Mouse (Mus musculus): ENCODE measurements around the gene Rxfp4. TPM values are rescaled to one million over a fixed set of nuclear protein-coding genes. Genes with fewer than 3 reads are reported as not detected.

Gene Rxfp4
- polyA plus RNA-seq, 1 experiment from 2014 or later, result not detected

GRCm38 (mm10) chr3:88633056-88633455, 19.9 kb downstream of the Rxfp4 start:
- H3K27me3 ChIP-seq, result no peaks in the 10 kb centered on the region
- H3K4me3 ChIP-seq, result no peak overlapping the region
- ATAC-seq (ENCODE audit: low FRiP score), result no peak
- H3K36me3 ChIP-seq, result peaks cover 94% of the 10 kb centered on the region
- H3K27ac ChIP-seq, result no peak overlapping the region
- no peak overlapping the region for H3K4me2 ChIP-seq (replicated peaks)
- 95% methylated on average over 10 of the region's 10 CpGs for WGBS
- no peak overlapping the region for H3K9ac ChIP-seq
- no peaks in the 10 kb centered on the region for H3K9me3 ChIP-seq (replicated peaks)
- H3K4me1 ChIP-seq, result peaks cover 19% of the 10 kb centered on the region

DNA sequence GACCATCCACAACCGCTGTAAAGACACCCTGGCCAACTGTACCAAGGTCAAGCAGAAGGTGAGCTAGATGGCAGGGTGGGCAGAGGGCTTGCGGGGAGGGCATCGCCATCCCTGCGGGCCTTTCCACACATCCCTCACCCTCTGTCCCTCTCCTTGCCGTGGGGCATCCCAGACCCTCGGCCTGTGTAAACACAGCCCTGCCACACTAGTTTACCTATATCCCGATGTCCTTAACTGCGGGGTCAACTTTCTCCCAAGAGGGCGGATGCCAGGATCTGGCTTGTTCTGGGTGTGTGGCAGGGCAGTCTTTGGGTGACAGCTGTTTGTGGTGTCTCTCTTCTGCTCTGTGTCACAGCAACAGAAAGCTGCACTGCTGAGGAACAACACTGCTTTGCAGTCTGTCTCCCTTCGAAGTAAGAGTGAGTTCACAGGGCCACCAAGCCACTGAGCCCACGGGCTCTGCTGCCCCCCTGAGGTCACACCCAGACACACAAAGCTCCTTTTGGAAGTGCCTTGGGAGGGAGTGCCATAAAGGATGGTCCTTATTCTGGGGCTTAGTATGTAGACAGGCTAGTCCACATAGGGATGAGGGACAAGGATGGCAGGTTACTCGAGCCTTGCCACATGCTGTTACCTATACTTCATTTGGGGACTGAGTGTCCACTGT, 20.9 kb downstream of the Rxfp4 start:
- H3K4me3 ChIP-seq, result no peak overlapping the region
- H3K27me3 ChIP-seq, result no peaks in the 10 kb centered on the region
- H3K4me1 ChIP-seq, result peaks cover 26% of the 10 kb centered on the region
- peaks cover 87% of the 10 kb centered on the region for H3K36me3 ChIP-seq
- H3K9ac ChIP-seq, result no peak overlapping the region
- no peaks in the 10 kb centered on the region for H3K9me3 ChIP-seq (replicated peaks)
- WGBS, result 78% methylated on average over 12 of the region's 12 CpGs
- H3K27ac ChIP-seq, result no peak overlapping the region
- H3K4me2 ChIP-seq (replicated peaks), result no peak overlapping the region
- ATAC-seq (ENCODE audit: low FRiP score), result no peak

GRCm38 (mm10) chr3:88630849-88631341, 22.0 kb downstream of the Rxfp4 start:
- peaks cover 82% of the 10 kb centered on the region for H3K36me3 ChIP-seq
- H3K9me3 ChIP-seq (replicated peaks), result no peaks in the 10 kb centered on the region
- no peak for ATAC-seq (ENCODE audit: low FRiP score)
- no peak overlapping the region for H3K4me3 ChIP-seq
- no peak overlapping the region for H3K9ac ChIP-seq
- no peak overlapping the region for H3K4me2 ChIP-seq (replicated peaks)
- H3K27ac ChIP-seq, result 0 out of 2 replicates have a peak overlapping the region, but pooled peaks have one; percentile 1
- 71% methylated on average over 6 of the region's 6 CpGs for WGBS
- no peaks in the 10 kb centered on the region for H3K27me3 ChIP-seq
- H3K4me1 ChIP-seq, result peaks cover 38% of the 10 kb centered on the region

GRCm38 (mm10) chr3:88630018-88630417, 22.9 kb downstream of the Rxfp4 start:
- 76% methylated on average over 9 of the region's 9 CpGs for WGBS
- Histone ChIP-seq H3K36me3 (peaks cover 76% of the 10 kb centered on the region), H3K4me1 (peaks cover 47% of the 10 kb centered on the region)

DNA sequence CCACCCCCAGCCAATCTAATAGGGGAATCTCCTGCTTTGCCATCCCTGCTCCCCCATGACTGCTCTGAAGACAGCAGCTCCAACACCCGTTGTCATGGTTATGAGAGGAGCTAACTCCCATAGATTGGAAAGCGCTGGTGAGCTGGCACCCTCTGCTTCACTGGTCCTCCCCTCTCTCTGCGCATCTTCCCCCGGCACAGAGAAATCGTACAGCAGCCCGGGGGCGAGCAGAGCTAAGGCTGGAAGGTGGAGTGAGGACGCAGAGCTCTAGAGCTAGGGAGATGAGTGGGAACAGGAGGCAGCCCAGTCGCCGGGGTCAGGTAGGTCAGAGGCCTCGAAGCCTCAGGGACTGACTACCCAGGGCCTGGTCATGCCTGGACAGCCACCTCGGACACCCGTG, 23.7 kb downstream of the Rxfp4 start:
- Histone ChIP-seq H3K36me3 (peaks cover 68% of the 10 kb centered on the region), H3K4me2 (replicated peaks) (no peak overlapping the region), H3K4me3 (no peak overlapping the region), H3K27ac (no peak overlapping the region), H3K9ac (peak overlapping the region; percentile 32; the same call in 1 of the 2 replicates), H3K9me3 (replicated peaks) (no peaks in the 10 kb centered on the region), H3K27me3 (no peaks in the 10 kb centered on the region), H3K4me1 (peaks cover 54% of the 10 kb centered on the region)
- ATAC-seq (ENCODE audit: low FRiP score), result no peak
- 73% methylated on average over 13 of the region's 13 CpGs for WGBS

More at GRCm38 (mm10) chr3:88630018-88630417, 22.9 kb downstream of the Rxfp4 start:
- no peak for ATAC-seq (ENCODE audit: low FRiP score)
- Histone ChIP-seq H3K9me3 (replicated peaks) (no peaks in the 10 kb centered on the region), H3K4me2 (replicated peaks) (no peak overlapping the region), H3K4me3 (no peak overlapping the region), H3K27me3 (no peaks in the 10 kb centered on the region), H3K9ac (no peak overlapping the region), H3K27ac (no peak overlapping the region)

DNA sequence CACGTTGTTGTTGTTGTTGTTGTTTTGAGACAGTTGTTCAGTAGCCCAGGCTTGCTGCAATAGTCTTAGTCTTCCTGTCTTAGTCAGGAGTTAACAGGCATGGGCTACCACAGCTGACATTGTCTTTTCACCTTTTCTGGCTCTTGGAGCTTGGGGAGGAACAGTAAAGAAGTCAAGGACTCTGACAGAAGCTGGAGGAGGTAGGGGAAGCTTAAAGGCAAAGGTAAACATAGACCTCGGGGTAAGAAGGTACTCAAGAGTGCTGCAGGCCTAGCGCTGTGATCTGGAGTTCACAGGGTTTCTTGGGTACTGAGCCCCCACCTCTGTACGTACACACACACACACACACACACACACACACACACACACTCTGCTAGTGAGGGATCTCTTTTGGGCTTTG, 24.2 kb downstream of the Rxfp4 start:
- Histone ChIP-seq H3K4me3 (no peak overlapping the region), H3K4me1 (peaks cover 59% of the 10 kb centered on the region), H3K9ac (no peak overlapping the region), H3K9me3 (replicated peaks) (no peaks in the 10 kb centered on the region), H3K27me3 (no peaks in the 10 kb centered on the region), H3K36me3 (peaks cover 63% of the 10 kb centered on the region), H3K4me2 (replicated peaks) (no peak overlapping the region), H3K27ac (0 out of 2 replicates have a peak overlapping the region, but pooled peaks have one; percentile 7)
- WGBS, result 82% methylated on average over 4 of the region's 4 CpGs
- ATAC-seq (ENCODE audit: low FRiP score), result no peak

DNA sequence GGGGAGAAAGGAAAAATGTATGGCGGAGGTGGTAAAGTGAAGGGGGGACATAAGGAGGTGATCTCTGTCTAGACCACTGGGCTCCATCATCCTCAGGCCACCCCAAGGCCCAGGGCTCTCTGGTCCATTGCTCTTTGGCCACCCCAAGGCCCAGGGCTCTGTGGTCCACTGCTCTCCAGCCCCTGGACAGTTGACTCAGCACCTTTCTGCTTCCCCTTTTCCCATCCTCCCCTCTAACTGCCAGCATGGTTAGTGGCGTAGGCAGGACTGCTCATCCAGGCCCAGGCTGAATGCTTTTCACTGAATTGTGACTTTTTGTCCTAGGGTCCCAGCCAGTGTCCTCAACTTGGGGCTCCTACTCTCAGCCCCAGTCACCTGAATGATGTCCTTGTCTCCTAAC, 25.4 kb downstream of the Rxfp4 start:
- Histone ChIP-seq H3K9ac (no peak overlapping the region; the same call in 1 of the 2 replicates), H3K36me3 (peaks cover 51% of the 10 kb centered on the region), H3K9me3 (replicated peaks) (no peaks in the 10 kb centered on the region), H3K27me3 (no peaks in the 10 kb centered on the region), H3K4me3 (no peak overlapping the region), H3K4me2 (replicated peaks) (no peak overlapping the region), H3K4me1 (peaks cover 63% of the 10 kb centered on the region), H3K27ac (no peak overlapping the region)
- no peak for ATAC-seq (ENCODE audit: low FRiP score)
- WGBS, result 93% methylated on average over 2 of the region's 2 CpGs

- H3K4me3 ChIP-seq, result no peak overlapping the region
- peaks cover 47% of the 10 kb centered on the region for H3K36me3 ChIP-seq
Observed at GRCm38 (mm10) chr3:88627114-88627513, 25.8 kb downstream of the Rxfp4 start.

GRCm38 (mm10) chr3:88626316-88626715, 26.6 kb downstream of the Rxfp4 start:
- H3K36me3 ChIP-seq, result peaks cover 39% of the 10 kb centered on the region
- ATAC-seq (ENCODE audit: low FRiP score), result no peak
- 62% methylated on average over 7 of the region's 7 CpGs for WGBS
- no peaks in the 10 kb centered on the region for H3K27me3 ChIP-seq
- H3K27ac ChIP-seq, result peak overlapping the region; percentile 63; the same call in 1 of the 2 replicates
- H3K9me3 ChIP-seq (replicated peaks), result no peaks in the 10 kb centered on the region
- H3K4me2 ChIP-seq (replicated peaks), result peak overlapping the region; percentile 24; the same call in 1 of the 2 replicates
- H3K4me3 ChIP-seq, result peak overlapping the region; percentile 4; the same call in 1 of the 2 replicates
- peaks cover 63% of the 10 kb centered on the region for H3K4me1 ChIP-seq
- peak overlapping the region; percentile 44 for H3K9ac ChIP-seq

More at GRCm38 (mm10) chr3:88627114-88627513, 25.8 kb downstream of the Rxfp4 start:
- WGBS, result 76% methylated on average over 4 of the region's 4 CpGs
- Histone ChIP-seq H3K27ac (no peak overlapping the region), H3K4me2 (replicated peaks) (no peak overlapping the region), H3K4me1 (peaks cover 63% of the 10 kb centered on the region), H3K27me3 (no peaks in the 10 kb centered on the region), H3K9me3 (replicated peaks) (no peaks in the 10 kb centered on the region), H3K9ac (no peak overlapping the region; the same call in 1 of the 2 replicates)
- no peak for ATAC-seq (ENCODE audit: low FRiP score)

GRCm38 (mm10) chr3:88625531-88625930, 27.4 kb downstream of the Rxfp4 start:
- H3K4me2 ChIP-seq (replicated peaks), result peak overlapping the region; percentile 79
- H3K9me3 ChIP-seq (replicated peaks), result no peaks in the 10 kb centered on the region
- no peaks in the 10 kb centered on the region for H3K27me3 ChIP-seq
- H3K9ac ChIP-seq, result peak overlapping the region; percentile 89
- no peak overlapping the region for H3K4me3 ChIP-seq
- H3K27ac ChIP-seq, result peak overlapping the region; percentile 98; the same call in 1 of the 2 replicates
- peaks cover 31% of the 10 kb centered on the region for H3K36me3 ChIP-seq
- peaks cover 60% of the 10 kb centered on the region for H3K4me1 ChIP-seq
- WGBS, result 93% methylated on average over 7 of the region's 7 CpGs
- no peak for ATAC-seq (ENCODE audit: low FRiP score)

DNA sequence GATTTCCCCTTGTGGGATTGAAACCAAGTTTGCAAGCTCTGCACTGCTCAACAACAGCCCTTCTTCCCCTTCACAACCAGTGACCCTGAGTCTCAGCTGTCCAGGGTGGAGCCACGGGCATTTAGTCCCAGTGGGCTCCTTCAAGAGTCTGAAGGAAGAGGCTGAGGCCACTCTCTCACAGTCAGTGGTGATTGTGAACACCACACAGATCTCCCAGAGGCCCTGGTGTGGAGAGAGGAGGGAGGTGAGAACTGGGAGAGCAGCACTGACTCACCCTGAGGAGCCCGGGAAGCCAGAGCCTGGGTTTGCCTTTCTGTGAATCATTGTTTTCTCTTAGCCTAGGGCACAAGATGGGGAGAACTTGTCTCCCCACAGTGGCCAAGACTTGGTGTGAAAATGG, 28.0 kb downstream of the Rxfp4 start:
- 42% methylated on average over 2 of the region's 2 CpGs for WGBS
- Histone ChIP-seq H3K36me3 (peaks cover 25% of the 10 kb centered on the region), H3K27me3 (no peaks in the 10 kb centered on the region), H3K9ac (peak overlapping the region; percentile 89), H3K9me3 (replicated peaks) (no peaks in the 10 kb centered on the region), H3K4me1 (peaks cover 62% of the 10 kb centered on the region), H3K4me2 (replicated peaks) (peak overlapping the region; percentile 79), H3K4me3 (peak overlapping the region; percentile 78), H3K27ac (peak overlapping the region; percentile 98)
- no peak for ATAC-seq (ENCODE audit: low FRiP score)

- no peaks in the 10 kb centered on the region for H3K9me3 ChIP-seq (replicated peaks)
- peak overlapping the region; percentile 98 for H3K27ac ChIP-seq
- H3K36me3 ChIP-seq, result peaks cover 19% of the 10 kb centered on the region
- WGBS, result 17% methylated on average over 4 of the region's 4 CpGs
- H3K4me3 ChIP-seq, result peak overlapping the region; percentile 78
- H3K4me2 ChIP-seq (replicated peaks), result peak overlapping the region; percentile 79
- peaks cover 61% of the 10 kb centered on the region for H3K4me1 ChIP-seq
- peak overlapping the region; percentile 89 for H3K9ac ChIP-seq
- ATAC-seq (ENCODE audit: low FRiP score), result no peak
- no peaks in the 10 kb centered on the region for H3K27me3 ChIP-seq
Observed at GRCm38 (mm10) chr3:88624324-88624723, 28.6 kb downstream of the Rxfp4 start.
